Mouse (Mus musculus): ENCODE data around the gene Mgst1.

GRCm38 (mm10) chr6:138163920-138164319 lies 23.8 kb downstream of the Mgst1 start:
- TF ChIP-seq CTCF (IDR thresholded peaks at IDR 0.05; ENCODE audit: borderline replicate concordance, extremely low read depth, insufficient read depth, insufficient read length): peak; percentile 59; the same call in 1 of the 2 replicates
- TF ChIP-seq POLR2A (IDR thresholded peaks at IDR 0.05; ENCODE audit: borderline replicate concordance, extremely low read depth, insufficient read depth, insufficient read length, poor library complexity, severe bottlenecking): no peak
